Comparison of ENCODE assay signal across 10 mouse cellular contexts in the genomic region with DNA sequence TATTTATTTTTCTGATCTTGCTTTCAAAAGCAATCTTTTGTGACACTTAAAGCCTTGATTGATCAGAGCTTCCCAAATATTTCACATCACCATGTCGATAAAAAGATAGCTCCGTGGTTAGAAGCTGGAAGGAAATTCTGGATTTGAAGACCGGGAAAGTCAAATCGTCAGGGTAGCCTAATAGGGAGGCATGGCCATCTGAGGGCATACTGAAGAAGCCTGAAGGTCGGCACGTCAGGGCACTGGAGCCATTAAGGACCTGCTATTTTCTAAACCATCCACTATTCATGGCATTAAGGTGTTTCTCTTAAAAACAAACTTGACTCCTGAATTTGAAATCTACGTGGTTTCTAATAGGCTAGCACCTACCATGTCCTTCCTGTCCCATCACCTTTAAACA. TPM values are rescaled to one million over a fixed set of nuclear protein-coding genes. Genes with fewer than 3 reads are reported as not detected.
DNase-seq lines count a peak whose midpoint lies in the region; ATAC-seq and TF ChIP-seq lines count a peak whose summit lies in the region.
"Had no signal": no experiment of that assay in that cellular context is flagged by ENCODE, and none has a peak within 500 bp of the region (broad histone marks: within the 10 kb centered on the region; RNA-seq: fewer than 3 reads in every experiment).

No protein-coding gene starts in this region.

- H3K27ac ChIP-seq in forebrain, embryonic 13.5 days: no peak overlapping the region
- H3K27ac ChIP-seq in limb, embryonic 10.5 days: peak overlapping the region; percentile 93; the same call in 1 of the 2 replicates
- H3K27ac ChIP-seq in neural tube, embryonic 12.5 days: no peak overlapping the region

- 25% methylated on average over 7 of the region's 7 CpGs for WGBS in lung, adult 2 months
- WGBS in forebrain, embryonic 13.5 days: 40% methylated on average over 7 of the region's 7 CpGs
- 38% methylated on average over 7 of the region's 7 CpGs for WGBS in limb, embryonic 10.5 days
- WGBS in neural tube, embryonic 12.5 days: 52% methylated on average over 7 of the region's 7 CpGs

- no peak for DNase-seq in lung, adult 2 months
- DNase-seq in lung, postnatal 10 days: no peak
- DNase-seq in limb, embryonic 10.5 days (ENCODE audit: low spot score): no peak
- DNase-seq in gastrocnemius, postnatal 36 days: no peak
- no peak for DNase-seq in cerebellum, adult 11-12 months
- no peak for DNase-seq in thymus, adult 18-20 months
- DNase-seq: cerebellum, postnatal 10 days; kidney, postnatal 36 days had no signal

- H3K9ac ChIP-seq in forebrain, embryonic 13.5 days: no peak overlapping the region
- no peak overlapping the region for H3K9ac ChIP-seq in neural tube, embryonic 12.5 days

- H3K4me2 ChIP-seq in forebrain, embryonic 13.5 days: peak overlapping the region; percentile 96
- H3K4me2 ChIP-seq in neural tube, embryonic 12.5 days (replicated peaks): peak overlapping the region; percentile 96

- H3K4me3 ChIP-seq in lung, adult 2 months (replicated peaks; ENCODE audit: extremely low read depth, low read depth, low read length): peak overlapping the region; percentile 74
- H3K4me3 ChIP-seq in forebrain, embryonic 13.5 days: peak overlapping the region; percentile 77; the same call in 1 of the 2 replicates
- peak overlapping the region; percentile 83 for H3K4me3 ChIP-seq in limb, embryonic 10.5 days
- 0 out of 2 replicates have a peak overlapping the region, but pooled peaks have one; percentile 71 for H3K4me3 ChIP-seq in neural tube, embryonic 12.5 days

- no peaks in the 10 kb centered on the region for H3K4me1 ChIP-seq in lung, adult 2 months (ENCODE audit: control insufficient read depth, insufficient read depth, low read length)
- H3K4me1 ChIP-seq in forebrain, embryonic 13.5 days: 0 out of 2 replicates have a peak, but pooled peaks cover 8% of the 10 kb centered on the region
- H3K4me1 ChIP-seq in limb, embryonic 10.5 days: peaks cover 24% of the 10 kb centered on the region
- no peaks in the 10 kb centered on the region for H3K4me1 ChIP-seq in neural tube, embryonic 12.5 days

- H3K9me3 ChIP-seq in forebrain, embryonic 13.5 days (replicated peaks): peaks cover 7% of the 10 kb centered on the region; the same call in 1 of the 2 replicates
- H3K9me3 ChIP-seq in limb, embryonic 10.5 days (replicated peaks): 0 out of 2 replicates have a peak, but pooled peaks cover 5% of the 10 kb centered on the region
- H3K9me3 ChIP-seq in neural tube, embryonic 12.5 days: 0 out of 2 replicates have a peak, but pooled peaks cover 7% of the 10 kb centered on the region

- TF ChIP-seq POLR2A in lung, adult 2 months (IDR thresholded peaks at IDR 0.05; ENCODE audit: borderline replicate concordance, extremely low read depth, low read depth, low read length): no peak

- no peaks in the 10 kb centered on the region for H3K36me3 ChIP-seq in forebrain, embryonic 13.5 days (ENCODE audit: poor library complexity, severe bottlenecking)
- H3K36me3 ChIP-seq in limb, embryonic 10.5 days: no peaks in the 10 kb centered on the region
- H3K36me3 ChIP-seq in neural tube, embryonic 12.5 days: no peaks in the 10 kb centered on the region

- intact Hi-C loops in gastrocnemius, postnatal 36 days (cut with DNase I): loop anchor here (5.0 kb wide), 2 partner anchors 35 to 100 kb away; no protein-coding TSS in a partner anchor

- peaks cover 8% of the 10 kb centered on the region for H3K27me3 ChIP-seq in forebrain, embryonic 13.5 days
- H3K27me3 ChIP-seq in limb, embryonic 10.5 days (ENCODE audit: low read depth, poor library complexity, severe bottlenecking): no peaks in the 10 kb centered on the region
- H3K27me3 ChIP-seq in neural tube, embryonic 12.5 days (replicated peaks): peaks cover 4% of the 10 kb centered on the region; the same call in 1 of the 2 replicates

- no peak for ATAC-seq in forebrain, embryonic 13.5 days
- no peak for ATAC-seq in neural tube, embryonic 12.5 days (ENCODE audit: low FRiP score, low read depth)

- no peak for TF ChIP-seq CTCF in lung, adult 2 months (IDR thresholded peaks at IDR 0.05; ENCODE audit: insufficient read depth, low read length)

RNA-seq across cellular contexts. Expression of a gene that starts 2.1 kb away (rescaled TPM):
- 38.8 and 60.1 TPM in 2 replicates for polyA plus RNA-seq in lung, adult 2 months (2012; rRNA removed)
- polyA plus RNA-seq in forebrain, embryonic 13.5 days (2015; fragmentation: Nextera tagmentation; extraction: Ambion mirVana): 5.3 and 5.7 TPM in 2 replicates
- polyA plus RNA-seq in limb, embryonic 10.5 days (2016; fragmentation: Nextera tagmentation; extraction: Ambion mirVana): 10.8 and 13.5 TPM in 2 replicates
- polyA plus RNA-seq in neural tube, embryonic 12.5 days (2016; fragmentation: Nextera tagmentation; extraction: Ambion mirVana): 6.8 and 7.4 TPM in 2 replicates
- total RNA-seq in gastrocnemius, postnatal 36 days (2021): 100 to 1,000 TPM; 133 to 134 TPM
